ENCODE assay signal across 8 mouse cellular contexts in genomic region chr4:40874151-40874600, GRCm38 (mm10). TPM values are rescaled to one million over a fixed set of nuclear protein-coding genes. Genes with fewer than 3 reads are reported as not detected.
DNase-seq lines count a peak whose midpoint lies in the region; ATAC-seq lines count a peak whose summit lies in the region.
"Had no signal": no experiment of that assay in that cellular context is flagged by ENCODE, and none has a peak within 500 bp of the region (broad histone marks: within the 10 kb centered on the region; RNA-seq: fewer than 3 reads in every experiment).

No protein-coding gene starts in this region.

- intact Hi-C loops in heart, postnatal 10 days (cut with DNase I), result no loop called here

- H3K36me3 ChIP-seq in neural tube, embryonic 13.5 days, result no peaks in the 10 kb centered on the region
- H3K36me3 ChIP-seq in limb, embryonic 11.5 days (ENCODE audit: control insufficient read depth, insufficient read depth, low read length), result no peaks in the 10 kb centered on the region

- peak overlapping the region; percentile 35; the same call in 1 of the 2 replicates for H3K27ac ChIP-seq in neural tube, embryonic 13.5 days (replicated peaks)
- H3K27ac ChIP-seq in limb, embryonic 11.5 days (replicated peaks; ENCODE audit: low read depth, low read length), result peak overlapping the region; percentile 63

- DNase-seq in neural tube, embryonic 10.5 days (ENCODE audit: extremely low spot score, low spot score), result no peak
- peak; percentile 68 for DNase-seq in fibroblast of lung, adult 2 months (ENCODE audit: low read depth)
- DNase-seq in heart, postnatal 10 days, result peak; percentile 75 to 80
- DNase-seq in limb, embryonic 11.5 days (ENCODE audit: low spot score), result peak; percentile 57
- no peak for DNase-seq in left cerebral cortex, adult 11 months (ENCODE audit: low spot score)

- no peaks in the 10 kb centered on the region for H3K9me3 ChIP-seq in neural tube, embryonic 13.5 days
- H3K9me3 ChIP-seq in limb, embryonic 11.5 days (ENCODE audit: control insufficient read depth, low read length), result no peaks in the 10 kb centered on the region

- H3K9ac ChIP-seq in neural tube, embryonic 13.5 days, result 0 out of 2 replicates have a peak overlapping the region, but pooled peaks have one; percentile 32
- H3K9ac ChIP-seq in limb, embryonic 11.5 days (ENCODE audit: low read length), result peak overlapping the region; percentile 32

- no peaks in the 10 kb centered on the region for H3K27me3 ChIP-seq in neural tube, embryonic 13.5 days
- H3K27me3 ChIP-seq in limb, embryonic 11.5 days (ENCODE audit: control insufficient read depth, insufficient read depth, low read length), result no peaks in the 10 kb centered on the region

- 0 out of 2 replicates have a peak, but pooled peaks have one; percentile 33 for ATAC-seq in neural tube, embryonic 13.5 days (ENCODE audit: low read depth)
- ATAC-seq in limb, embryonic 11.5 days (ENCODE audit: insufficient number of reproducible peaks, low FRiP score, low TSS enrichment, low read depth), result peak; percentile 22; the same call in 1 of the 2 replicates
- ATAC-seq in megakaryocyte-erythroid progenitor cell, adult 5-6 weeks (replicated peaks; ENCODE audit: low FRiP score, low TSS enrichment, poor library complexity, severe bottlenecking), result no peak

- H3K4me1 ChIP-seq in neural tube, embryonic 13.5 days (replicated peaks), result peaks cover 22% of the 10 kb centered on the region
- H3K4me1 ChIP-seq in limb, embryonic 11.5 days (ENCODE audit: control insufficient read depth, insufficient read depth, low read length), result peaks cover 23% of the 10 kb centered on the region

- no peak overlapping the region for H3K4me2 ChIP-seq in neural tube, embryonic 13.5 days
- H3K4me2 ChIP-seq in limb, embryonic 11.5 days (ENCODE audit: low read depth, severe bottlenecking), result no peak overlapping the region

- 32% methylated on average over 6 of the region's 6 CpGs for WGBS in neural tube, embryonic 13.5 days
- 13% methylated on average over 6 of the region's 6 CpGs for WGBS in limb, embryonic 11.5 days

- H3K4me3 ChIP-seq in neural tube, embryonic 13.5 days, result no peak overlapping the region
- H3K4me3 ChIP-seq in limb, embryonic 11.5 days (ENCODE audit: low read depth, low read length), result no peak overlapping the region

RNA-seq across cellular contexts. Expression of gene B4galt1, which starts 20.4 kb away (rescaled TPM):
- polyA plus RNA-seq in neural tube, embryonic 13.5 days (2015; fragmentation: Nextera tagmentation; extraction: Ambion mirVana), result 10.2 and 12.1 TPM in 2 replicates
- 100 to 1,000 TPM in 1 of 2 experiments, 10 to 100 TPM in 1; 95.5 to 103 TPM for total RNA-seq in heart, postnatal 10 days (2021)
- polyA plus RNA-seq in limb, embryonic 11.5 days (2014; fragmentation: Nextera tagmentation; extraction: Ambion mirVana), result 30.9 and 34.6 TPM in 2 replicates
- total RNA-seq in megakaryocyte-erythroid progenitor cell, adult 5-6 weeks (2014; fragmentation: Nextera tagmentation), result 30.8 and 35.1 TPM in 2 replicates
- 14.4 and 20.5 TPM in 2 replicates for total RNA-seq in megakaryocyte-erythroid progenitor cell, adult 5-6 weeks (2017)

RNA-seq across cellular contexts. Expression of gene Spink4, which starts 45.7 kb away (rescaled TPM):
- polyA plus RNA-seq in neural tube, embryonic 13.5 days (2015; fragmentation: Nextera tagmentation; extraction: Ambion mirVana), result not detected in 2 replicates
- total RNA-seq in heart, postnatal 10 days (2021), result 1 to 10 TPM; 1.1 to 2.1 TPM
- not detected in 2 replicates for polyA plus RNA-seq in limb, embryonic 11.5 days (2014; fragmentation: Nextera tagmentation; extraction: Ambion mirVana)
- not detected in 2 replicates for total RNA-seq in megakaryocyte-erythroid progenitor cell, adult 5-6 weeks (2014; fragmentation: Nextera tagmentation)
- not detected in 2 replicates for total RNA-seq in megakaryocyte-erythroid progenitor cell, adult 5-6 weeks (2017)
- total RNA-seq: layer of hippocampus, adult 18-20 months had no signal

Comparison
In these comparisons a context has a peak if more than half of its experiments do, and no peak if none do; other contexts are left out.
1. DNase-seq: peak in fibroblast of lung, adult 2 months (single experiment), heart, postnatal 10 days (2 of 2) and limb, embryonic 11.5 days (single experiment); none in neural tube, embryonic 10.5 days (single experiment) and left cerebral cortex, adult 11 months (single experiment).